Mouse (Mus musculus) limb, embryonic 13.5 days (tissue): ENCODE data around the gene Kprp. TPM values are rescaled to one million over a fixed set of nuclear protein-coding genes. Genes with fewer than 3 reads are reported as not detected.
"Not testable (repeated sequence)": the region's sequence is repeated elsewhere in the genome, so short reads cannot be mapped to it uniquely, and the experiment has no call there.

Source experiments
- ATAC-seq: fragments of 200-750 bp; cut with Nextera tagmentation; 2 replicates; pipeline ENCODE4 v1.8.0; 2017; ENCODE audit warnings: low read depth, moderate number of reproducible peaks, moderate TSS enrichment; ENCODE audit not compliant: low FRiP score
- H3K27ac ChIP-seq: fragments of 300-500 bp; sonication (generic); 2 replicates; pipeline ENCODE4 v1.5.1; 2015; ENCODE audit warnings: inconsistent platforms, mild to moderate bottlenecking, moderate library complexity
- H3K27me3 ChIP-seq: fragments of 300-500 bp; sonication (generic); 2 replicates; pipeline ENCODE4 v1.6.1; 2015; ENCODE audit warnings: mild to moderate bottlenecking, inconsistent platforms
- H3K36me3 ChIP-seq: fragments of 300-500 bp; sonication (generic); 2 replicates; pipeline ENCODE4 v1.6.1; 2015; ENCODE audit warnings: inconsistent platforms, mild to moderate bottlenecking, moderate library complexity
- H3K4me1 ChIP-seq: fragments of 300-500 bp; sonication (generic); 2 replicates; pipeline ENCODE4 v1.6.1; 2015; ENCODE audit warnings: inconsistent platforms
- H3K4me2 ChIP-seq: fragments of 300-500 bp; sonication (generic); replicated peaks from 2 replicates; pipeline ENCODE4 v1.6.1; 2015; ENCODE audit warnings: inconsistent platforms, mild to moderate bottlenecking, moderate library complexity
- H3K4me3 ChIP-seq: fragments of 300-500 bp; sonication (generic); 2 replicates; pipeline ENCODE4 v1.5.1; 2015; ENCODE audit warnings: moderate library complexity, mild to moderate bottlenecking, inconsistent platforms
- H3K9ac ChIP-seq: fragments of 300-500 bp; sonication (generic); 2 replicates; pipeline ENCODE4 v1.6.1; 2015; ENCODE audit warnings: mild to moderate bottlenecking, inconsistent platforms
- H3K9me3 ChIP-seq: fragments of 300-500 bp; sonication (generic); 2 replicates; pipeline ENCODE4 v1.6.1; 2016; ENCODE audit warnings: inconsistent platforms
- WGBS: fragments of 180-500 bp; shearing (Covaris S2); methylation state at CpG from one replicate; pipeline ENCODE4 v1.1.7; 2015; 5-methylcytosine and 5-hydroxymethylcytosine counted together
- polyA plus RNA-seq: library from polyadenylated mRNA; unstranded; fragments of >200 nt; fragmentation: Nextera tagmentation; extraction: Ambion mirVana; gene quantifications from 2 replicates; pipeline ENCODE4 v1.2.1, GENCODE M21; 2015

Gene Kprp
- not detected in 2 replicates for polyA plus RNA-seq

DNA sequence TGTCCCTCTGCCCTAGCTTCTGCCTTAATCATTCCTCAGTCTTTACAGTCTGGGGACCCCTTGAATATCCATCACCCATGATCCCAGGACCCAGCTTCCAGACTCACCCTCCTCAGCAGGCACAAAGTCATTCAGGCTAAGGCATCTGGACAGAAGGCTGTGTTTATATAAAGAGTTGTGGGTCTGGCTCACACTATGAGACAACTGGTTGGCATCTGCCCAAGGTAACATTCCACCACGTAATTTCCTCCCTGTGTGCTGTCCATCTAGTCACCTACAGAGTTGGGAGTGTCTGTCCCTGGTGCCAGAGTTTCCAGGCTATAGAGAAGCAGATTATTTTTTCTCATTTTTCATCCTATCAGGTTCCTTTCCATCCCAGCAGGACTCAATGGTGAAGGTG is at the start of gene Kprp:
Gene Kprp (minus strand): TSS at position 140 of the 400 bp plus-strand sequence.
- Histone ChIP-seq H3K9me3 (no peaks in the 10 kb centered on the region), H3K36me3 (no peaks in the 10 kb centered on the region), H3K4me2 (no peak within 1 kb of the TSS), H3K27ac (no peak within 1 kb of the TSS), H3K4me1 (no peaks in the 10 kb centered on the region), H3K9ac (no peak within 1 kb of the TSS), H3K4me3 (no peak within 1 kb of the TSS), H3K27me3 (no peaks in the 10 kb centered on the region)
- ATAC-seq: no peak
- 56% methylated on average over 1 of the region's 1 CpGs for WGBS

GRCm38 (mm10) chr3:92874180-92874579 is 47.1 kb upstream of the Kprp start:
- no peak overlapping the region for H3K9ac ChIP-seq
- no peaks in the 10 kb centered on the region for H3K36me3 ChIP-seq
- H3K4me2 ChIP-seq: no peak overlapping the region
- no peaks in the 10 kb centered on the region for H3K27me3 ChIP-seq
- WGBS: 87% methylated on average over 3 of the region's 3 CpGs
- no peak for ATAC-seq
- no peak overlapping the region for H3K4me3 ChIP-seq
- H3K4me1 ChIP-seq: no peaks in the 10 kb centered on the region
- no peaks in the 10 kb centered on the region for H3K9me3 ChIP-seq
- H3K27ac ChIP-seq: no peak overlapping the region

GRCm38 (mm10) chr3:92870116-92870515 is 43.1 kb upstream of the Kprp start, which contains the start of gene 2310050C09Rik:
2310050C09Rik (minus strand) TSS chr3:92870216.
- Histone ChIP-seq H3K4me3 (no peak within 1 kb of the TSS), H3K9ac (no peak within 1 kb of the TSS), H3K4me2 (no peak within 1 kb of the TSS), H3K36me3 (no peaks in the 10 kb centered on the region), H3K27me3 (no peaks in the 10 kb centered on the region), H3K27ac (no peak within 1 kb of the TSS), H3K4me1 (no peaks in the 10 kb centered on the region), H3K9me3 (no peaks in the 10 kb centered on the region)
- WGBS: 66% methylated on average over 4 of the region's 4 CpGs
- ATAC-seq: no peak

GRCm38 (mm10) chr3:92851186-92851585 is 24.1 kb upstream of the Kprp start, which contains the start of gene Lce1l:
Lce1l (minus strand) TSS chr3:92851286.
- no peaks in the 10 kb centered on the region for H3K4me1 ChIP-seq
- no peaks in the 10 kb centered on the region for H3K36me3 ChIP-seq
- H3K9me3 ChIP-seq: no peaks in the 10 kb centered on the region
- 81% methylated on average over 3 of the region's 3 CpGs for WGBS
- ATAC-seq: no peak
- H3K9ac ChIP-seq: no peak within 1 kb of the TSS
- H3K27me3 ChIP-seq: no peaks in the 10 kb centered on the region
- H3K4me2 ChIP-seq: no peak within 1 kb of the TSS
- H3K27ac ChIP-seq: no peak within 1 kb of the TSS
- no peak within 1 kb of the TSS for H3K4me3 ChIP-seq

- Histone ChIP-seq H3K27me3 (no peaks in the 10 kb centered on the region), H3K4me3 (no peak overlapping the region), H3K27ac (no peak overlapping the region), H3K4me1 (no peaks in the 10 kb centered on the region), H3K9me3 (no peaks in the 10 kb centered on the region), H3K36me3 (no peaks in the 10 kb centered on the region), H3K4me2 (no peak overlapping the region), H3K9ac (no peak overlapping the region)
- ATAC-seq: no peak
- WGBS: 32% methylated on average over 1 of the region's 1 CpGs
Observed at GRCm38 (mm10) chr3:92825808-92826207, 1.2 kb downstream of the Kprp start.

- not testable (repeated sequence) for ATAC-seq, H3K4me2 ChIP-seq, H3K27me3 ChIP-seq, H3K4me1 ChIP-seq, H3K27ac ChIP-seq, H3K9me3 ChIP-seq, H3K36me3 ChIP-seq, H3K9ac ChIP-seq, H3K4me3 ChIP-seq
- WGBS: 83% methylated on average over 2 of the region's 2 CpGs
Observed at GRCm38 (mm10) chr3:92816036-92816435, 11.0 kb downstream of the Kprp start.

DNA sequence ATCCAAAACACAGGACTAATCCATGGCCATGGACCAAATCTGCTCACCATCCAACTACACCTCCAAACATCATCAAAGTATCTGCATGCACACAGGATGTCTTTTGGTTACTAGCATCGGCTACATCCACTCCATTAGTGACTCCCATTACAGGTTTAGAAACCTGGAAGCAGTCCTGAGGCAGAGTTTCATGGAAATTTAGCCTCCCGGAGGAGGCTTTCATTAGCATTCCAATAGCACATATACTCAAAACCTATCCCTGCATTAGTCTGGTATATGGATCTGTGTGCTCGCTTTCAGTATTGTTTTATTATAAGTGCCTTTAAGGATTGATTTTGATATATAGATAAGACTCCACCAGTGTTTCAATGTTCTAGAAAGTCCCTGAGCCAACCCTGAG is 11.5 kb downstream of the Kprp start:
- Histone ChIP-seq H3K36me3 (no peaks in the 10 kb centered on the region), H3K9me3 (no peaks in the 10 kb centered on the region), H3K4me3 (no peak overlapping the region), H3K9ac (no peak overlapping the region), H3K4me1 (no peaks in the 10 kb centered on the region), H3K27me3 (no peaks in the 10 kb centered on the region), H3K4me2 (no peak overlapping the region), H3K27ac (no peak overlapping the region)
- no peak for ATAC-seq
- WGBS: 85% methylated on average over 3 of the region's 3 CpGs

DNA sequence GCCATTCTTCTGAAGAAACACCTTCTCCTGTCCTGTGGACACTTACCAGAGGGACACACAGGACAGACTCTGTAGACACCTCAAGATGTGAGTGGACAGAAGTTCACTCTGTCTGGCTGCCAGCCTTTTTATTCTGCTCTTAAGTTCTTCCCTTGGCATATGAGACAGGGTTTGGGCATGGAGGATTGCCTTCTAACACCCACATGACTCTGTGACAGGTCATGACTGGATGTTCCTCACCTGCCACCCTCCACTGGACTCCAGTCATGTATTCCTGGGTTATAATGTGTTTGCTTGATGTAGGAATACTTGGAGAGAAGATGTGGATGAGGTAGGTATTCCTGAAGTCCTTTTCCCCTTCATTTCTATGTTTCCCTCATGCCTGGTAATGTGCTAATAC is 19.3 kb downstream of the Kprp start, which contains the start of gene Lce1k:
Gene Lce1k (minus strand): TSS at position 101 of the 400 bp plus-strand sequence.
- Histone ChIP-seq H3K4me1 (no peaks in the 10 kb centered on the region), H3K9me3 (no peaks in the 10 kb centered on the region), H3K27ac (no peak within 1 kb of the TSS), H3K9ac (no peak within 1 kb of the TSS), H3K36me3 (no peaks in the 10 kb centered on the region), H3K4me2 (no peak within 1 kb of the TSS), H3K4me3 (no peak within 1 kb of the TSS), H3K27me3 (no peaks in the 10 kb centered on the region)
- no peak for ATAC-seq

- Histone ChIP-seq H3K9ac (no peak within 1 kb of the TSS), H3K27ac (no peak within 1 kb of the TSS), H3K9me3 (no peaks in the 10 kb centered on the region), H3K27me3 (no peaks in the 10 kb centered on the region), H3K4me1 (no peaks in the 10 kb centered on the region), H3K4me3 (no peak within 1 kb of the TSS), H3K4me2 (no peak within 1 kb of the TSS), H3K36me3 (no peaks in the 10 kb centered on the region)
- WGBS: 83% methylated on average over 1 of the region's 1 CpGs
- ATAC-seq: no peak
Observed at GRCm38 (mm10) chr3:92790414-92790813, 36.6 kb downstream of the Kprp start, which contains the start of gene Lce1j. Lce1j (minus strand) TSS chr3:92790514.

- 67% methylated on average over 1 of the region's 1 CpGs for WGBS
- no peak within 1 kb of the TSS for H3K4me2 ChIP-seq
Observed at GRCm38 (mm10) chr3:92778799-92779198, 48.2 kb downstream of the Kprp start, which contains the start of gene Lce1i. Lce1i (minus strand) TSS chr3:92778899.

More at GRCm38 (mm10) chr3:92778799-92779198, 48.2 kb downstream of the Kprp start, which contains the start of gene Lce1i:
- H3K27ac ChIP-seq: no peak within 1 kb of the TSS
- no peaks in the 10 kb centered on the region for H3K4me1 ChIP-seq
- no peak within 1 kb of the TSS for H3K4me3 ChIP-seq
- H3K27me3 ChIP-seq: no peaks in the 10 kb centered on the region
- H3K36me3 ChIP-seq: no peaks in the 10 kb centered on the region
- H3K9ac ChIP-seq: no peak within 1 kb of the TSS
- no peaks in the 10 kb centered on the region for H3K9me3 ChIP-seq
- no peak for ATAC-seq

Other genes starting within 250 kb of the Kprp start
- gene Smcp, start 238.2 kb downstream of the Kprp start, polyA plus RNA-seq: not detected in 2 replicates
- not detected in 2 replicates for gene 2210017I01Rik, start 219.8 kb downstream of the Kprp start, polyA plus RNA-seq
- not detected in 2 replicates for gene Lce6a, start 205.6 kb downstream of the Kprp start, polyA plus RNA-seq
- gene Lce1a1, start 178.9 kb downstream of the Kprp start, polyA plus RNA-seq: not detected in 2 replicates
- not detected in 2 replicates for gene Lce1b, start 170.3 kb downstream of the Kprp start, polyA plus RNA-seq
- not detected in 2 replicates for gene Lce1a2, start 156.9 kb downstream of the Kprp start, polyA plus RNA-seq
- gene Lce1c, start 148.0 kb downstream of the Kprp start, polyA plus RNA-seq: not detected in 2 replicates
- gene Lce1d, start 140.0 kb downstream of the Kprp start, polyA plus RNA-seq: not detected in 2 replicates
- not detected in 2 replicates for gene Lce1e, start 118.2 kb downstream of the Kprp start, polyA plus RNA-seq
- gene Lce1f, start 106.9 kb downstream of the Kprp start, polyA plus RNA-seq: not detected in 2 replicates
- not detected in 2 replicates for gene Gm38119, start 88.2 kb downstream of the Kprp start, polyA plus RNA-seq
- gene Lce1g, start 74.9 kb downstream of the Kprp start, polyA plus RNA-seq: not detected in 2 replicates
- gene Lce1h, start 62.2 kb downstream of the Kprp start, polyA plus RNA-seq: not detected in 2 replicates
- not detected in 2 replicates for gene Lce1i, start 48.3 kb downstream of the Kprp start, polyA plus RNA-seq
- gene Lce1j, start 36.7 kb downstream of the Kprp start, polyA plus RNA-seq: not detected in 2 replicates
- gene Lce1k, start 19.4 kb downstream of the Kprp start, polyA plus RNA-seq: not detected in 2 replicates
- gene Lce1l, start 24.0 kb upstream of the Kprp start, polyA plus RNA-seq: not detected in 2 replicates
- 0.13 TPM in 1 of 2 replicates, not detected in the other for gene 2310050C09Rik, start 43.0 kb upstream of the Kprp start, polyA plus RNA-seq
- not detected in 2 replicates for gene Lce3a, start 99.0 kb upstream of the Kprp start, polyA plus RNA-seq
- not detected in 2 replicates for gene Lce3b, start 105.7 kb upstream of the Kprp start, polyA plus RNA-seq
- gene Lce3c, start 117.2 kb upstream of the Kprp start, polyA plus RNA-seq: 0.28 TPM in 1 of 2 replicates, not detected in the other
- gene Lce3d, start 130.1 kb upstream of the Kprp start, polyA plus RNA-seq: not detected in 2 replicates
- gene Lce3e, start 139.8 kb upstream of the Kprp start, polyA plus RNA-seq: not detected in 2 replicates
- gene Lce3f, start 165.0 kb upstream of the Kprp start, polyA plus RNA-seq: not detected in 2 replicates
- 0.42 and 1.0 TPM in 2 replicates for gene Crct1, start 188.4 kb upstream of the Kprp start, polyA plus RNA-seq
- gene Lce1m, start 191.8 kb upstream of the Kprp start, polyA plus RNA-seq: not detected in 2 replicates
- gene Gm4858, start 241.6 kb upstream of the Kprp start, polyA plus RNA-seq: not detected in 2 replicates